Mouse (Mus musculus) limb, embryonic 15.5 days (tissue): ENCODE data around the gene Med25. TPM values are rescaled to one million over a fixed set of nuclear protein-coding genes. Genes with fewer than 3 reads are reported as not detected.
A peak's percentile ranks its signal among the peaks of the same experiment; 100 is the strongest.

Source experiments
- ATAC-seq: fragments of 200-750 bp; cut with Nextera tagmentation; 2 replicates; pipeline ENCODE4 v1.8.0; 2017; ENCODE audit warnings: low read depth, moderate TSS enrichment; ENCODE audit not compliant: insufficient number of reproducible peaks, low FRiP score, low TSS enrichment
- H3K27ac ChIP-seq: fragments of 300-500 bp; sonication (generic); 2 replicates; pipeline ENCODE4 v1.5.1; 2015; ENCODE audit warnings: moderate library complexity, mild to moderate bottlenecking, inconsistent platforms
- H3K27me3 ChIP-seq: fragments of 300-500 bp; sonication (generic); 2 replicates; pipeline ENCODE4 v1.6.1; 2015; ENCODE audit warnings: inconsistent platforms
- H3K36me3 ChIP-seq: fragments of 300-500 bp; sonication (generic); 2 replicates; pipeline ENCODE4 v1.6.1; 2015; ENCODE audit warnings: inconsistent platforms
- H3K4me1 ChIP-seq: fragments of 300-500 bp; sonication (generic); 2 replicates; pipeline ENCODE4 v1.6.1; 2015; ENCODE audit warnings: inconsistent platforms
- H3K4me2 ChIP-seq: fragments of 300-500 bp; sonication (generic); 2 replicates; pipeline ENCODE4 v1.6.1; 2015; ENCODE audit warnings: mild to moderate bottlenecking, inconsistent platforms
- H3K4me3 ChIP-seq: fragments of 300-500 bp; sonication (generic); 2 replicates; pipeline ENCODE4 v1.5.1; 2015; ENCODE audit warnings: mild to moderate bottlenecking, inconsistent platforms
- H3K9ac ChIP-seq: fragments of 300-500 bp; sonication (generic); 2 replicates; pipeline ENCODE4 v1.6.1; 2015; ENCODE audit warnings: inconsistent platforms
- H3K9me3 ChIP-seq: fragments of 300-500 bp; sonication (generic); 2 replicates; pipeline ENCODE4 v1.6.1; 2016; ENCODE audit warnings: inconsistent platforms
- WGBS: fragments of 180-500 bp; shearing (Covaris S2); methylation state at CpG from one replicate; pipeline ENCODE4 v1.1.7; 2015; 5-methylcytosine and 5-hydroxymethylcytosine counted together
- polyA plus RNA-seq: library from polyadenylated mRNA; unstranded; fragments of >200 nt; fragmentation: Nextera tagmentation; extraction: Ambion mirVana; gene quantifications from 2 replicates; pipeline ENCODE4 v1.2.1, GENCODE M21; 2015

The Med25 gene
- polyA plus RNA-seq, 1 experiment from 2014 or later, result 103 TPM

DNA sequence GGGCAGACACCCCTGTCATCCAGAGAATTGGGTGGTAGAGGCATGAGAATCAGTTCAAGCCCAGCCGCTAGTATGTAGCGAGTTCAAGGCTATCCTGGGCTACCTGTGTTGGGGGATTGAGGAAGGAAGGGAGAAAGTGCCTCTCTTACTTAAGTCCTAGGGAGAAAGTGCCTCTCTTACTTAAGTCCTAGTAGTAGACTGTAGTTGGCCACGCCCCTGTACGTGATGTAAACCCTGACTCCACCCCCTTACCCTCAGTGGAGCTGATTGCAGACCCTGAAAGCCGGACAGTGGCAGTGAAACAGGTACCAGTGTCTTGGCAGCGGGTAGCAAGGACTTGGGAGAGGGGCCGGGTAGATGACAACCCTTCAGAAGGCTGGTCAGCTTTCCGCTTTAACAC lies 34.6 kb downstream of the Med25 start:
- peak overlapping the region; percentile 91 for H3K4me2 ChIP-seq
- H3K4me3 ChIP-seq, result peak overlapping the region; percentile 68
- peaks cover 20% of the 10 kb centered on the region for H3K36me3 ChIP-seq
- ATAC-seq, result no peak
- H3K27ac ChIP-seq, result peak overlapping the region; percentile 95
- WGBS, result 28% methylated on average over 8 of the region's 8 CpGs
- peaks cover 66% of the 10 kb centered on the region for H3K4me1 ChIP-seq
- no peaks in the 10 kb centered on the region for H3K9me3 ChIP-seq
- peak overlapping the region; percentile 76; the same call in 1 of the 2 replicates for H3K9ac ChIP-seq
- H3K27me3 ChIP-seq, result no peaks in the 10 kb centered on the region

GRCm38 (mm10) chr7:44857042-44857552 lies 35.4 kb downstream of the Med25 start, which contains the start of gene Pnkp:
Gene Pnkp (plus strand): TSS chr7:44857139.
- peak within 1 kb of the TSS; percentile 91 for H3K4me2 ChIP-seq
- ATAC-seq, result peak; percentile 31
- no peaks in the 10 kb centered on the region for H3K9me3 ChIP-seq
- H3K4me1 ChIP-seq, result peaks cover 70% of the 10 kb centered on the region
- WGBS, result under 1% methylated on average over 32 of the region's 32 CpGs
- peak within 1 kb of the TSS; percentile 68 for H3K4me3 ChIP-seq
- peaks cover 20% of the 10 kb centered on the region for H3K36me3 ChIP-seq
- H3K9ac ChIP-seq, result peak within 1 kb of the TSS; percentile 76
- peak within 1 kb of the TSS; percentile 95 for H3K27ac ChIP-seq
- no peaks in the 10 kb centered on the region for H3K27me3 ChIP-seq

DNA sequence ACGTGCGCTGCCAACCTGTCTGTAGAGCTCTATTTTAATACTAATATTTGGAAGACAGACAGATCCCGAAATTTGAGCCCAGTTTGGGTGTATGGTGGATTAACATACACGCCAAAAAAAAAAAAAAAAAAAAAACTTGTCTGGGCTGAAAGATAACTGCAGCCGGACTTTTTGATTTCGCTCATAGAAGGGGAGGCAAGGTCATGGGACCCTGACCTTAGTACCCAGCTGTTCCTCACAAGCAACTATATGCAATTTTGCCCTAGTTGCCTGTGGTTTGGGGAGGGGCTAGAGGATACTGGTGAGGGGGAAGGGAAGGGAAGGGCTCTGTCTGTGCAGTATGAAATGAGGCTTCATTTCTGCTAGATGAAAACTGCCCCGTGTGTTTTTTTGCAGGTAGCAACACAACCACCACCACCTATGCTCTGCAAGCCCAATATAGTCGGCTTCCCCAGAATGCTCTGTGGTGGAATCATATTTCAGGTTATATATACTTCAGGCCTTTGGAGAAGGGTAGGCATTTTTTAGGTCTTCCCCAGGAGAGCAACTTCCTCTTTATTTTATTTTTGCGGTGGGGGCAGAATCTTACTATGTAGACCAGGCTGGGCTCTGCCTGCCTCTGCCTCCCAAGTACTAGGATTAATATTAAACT lies 36.1 kb downstream of the Med25 start:
- peaks cover 18% of the 10 kb centered on the region for H3K36me3 ChIP-seq
- peak overlapping the region; percentile 95 for H3K27ac ChIP-seq
- H3K4me2 ChIP-seq, result peak overlapping the region; percentile 91
- H3K27me3 ChIP-seq, result no peaks in the 10 kb centered on the region
- no peak for ATAC-seq
- peak overlapping the region; percentile 68 for H3K4me3 ChIP-seq
- H3K4me1 ChIP-seq, result peaks cover 74% of the 10 kb centered on the region
- no peaks in the 10 kb centered on the region for H3K9me3 ChIP-seq
- no peak overlapping the region for H3K9ac ChIP-seq
- WGBS, result 60% methylated on average over 9 of the region's 9 CpGs

- Histone ChIP-seq H3K27me3 (no peaks in the 10 kb centered on the region), H3K27ac (peak overlapping the region; percentile 93), H3K4me2 (peak overlapping the region; percentile 86), H3K36me3 (peaks cover 20% of the 10 kb centered on the region), H3K9me3 (no peaks in the 10 kb centered on the region), H3K4me3 (peak overlapping the region; percentile 48), H3K9ac (peak overlapping the region; percentile 51; the same call in 1 of the 2 replicates), H3K4me1 (peaks cover 73% of the 10 kb centered on the region)
- no peak for ATAC-seq
- WGBS, result 40% methylated on average over 10 of the region's 10 CpGs
Measured at GRCm38 (mm10) chr7:44855036-44855435, 37.5 kb downstream of the Med25 start.

DNA sequence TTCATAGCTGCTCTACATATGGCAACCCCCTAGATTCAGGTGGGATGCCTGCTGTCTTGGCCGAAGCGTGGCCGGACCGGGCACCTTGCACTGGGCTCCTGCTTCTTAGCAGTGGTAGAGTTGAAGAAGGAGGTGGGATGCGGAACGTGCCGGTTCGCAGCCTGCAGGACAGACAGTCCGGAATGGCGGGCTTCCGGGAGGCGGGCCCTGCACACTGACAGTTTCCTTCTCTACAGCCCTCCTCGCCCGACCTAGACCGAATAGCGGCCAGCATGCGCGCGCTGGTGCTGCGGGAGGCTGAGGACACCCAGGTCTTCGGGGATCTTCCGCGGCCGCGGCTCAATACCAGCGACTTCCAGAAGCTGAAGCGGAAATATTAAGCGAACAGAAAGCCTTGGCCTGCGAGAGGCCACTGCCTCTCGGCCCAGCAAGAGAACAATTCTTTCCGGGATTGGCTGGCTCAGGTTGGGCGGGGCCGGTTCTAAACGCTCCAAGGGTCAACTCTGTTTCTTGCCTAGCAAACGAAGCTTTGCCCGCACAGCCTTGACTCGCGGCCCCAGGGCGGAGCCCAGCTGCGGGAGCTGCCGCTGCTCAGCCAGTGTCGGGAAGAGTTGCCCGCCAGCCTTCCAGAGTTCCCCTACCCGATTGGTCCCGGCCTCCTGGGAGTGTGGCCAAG lies 38.0 kb downstream of the Med25 start:
- H3K36me3 ChIP-seq, result peaks cover 20% of the 10 kb centered on the region
- peak overlapping the region; percentile 93 for H3K27ac ChIP-seq
- no peaks in the 10 kb centered on the region for H3K9me3 ChIP-seq
- H3K4me1 ChIP-seq, result peaks cover 73% of the 10 kb centered on the region
- ATAC-seq, result peak; percentile 12
- H3K4me3 ChIP-seq, result peak overlapping the region; percentile 48
- H3K4me2 ChIP-seq, result peak overlapping the region; percentile 86
- no peaks in the 10 kb centered on the region for H3K27me3 ChIP-seq
- H3K9ac ChIP-seq, result peak overlapping the region; percentile 51
- 1% methylated on average over 45 of the region's 45 CpGs for WGBS

DNA sequence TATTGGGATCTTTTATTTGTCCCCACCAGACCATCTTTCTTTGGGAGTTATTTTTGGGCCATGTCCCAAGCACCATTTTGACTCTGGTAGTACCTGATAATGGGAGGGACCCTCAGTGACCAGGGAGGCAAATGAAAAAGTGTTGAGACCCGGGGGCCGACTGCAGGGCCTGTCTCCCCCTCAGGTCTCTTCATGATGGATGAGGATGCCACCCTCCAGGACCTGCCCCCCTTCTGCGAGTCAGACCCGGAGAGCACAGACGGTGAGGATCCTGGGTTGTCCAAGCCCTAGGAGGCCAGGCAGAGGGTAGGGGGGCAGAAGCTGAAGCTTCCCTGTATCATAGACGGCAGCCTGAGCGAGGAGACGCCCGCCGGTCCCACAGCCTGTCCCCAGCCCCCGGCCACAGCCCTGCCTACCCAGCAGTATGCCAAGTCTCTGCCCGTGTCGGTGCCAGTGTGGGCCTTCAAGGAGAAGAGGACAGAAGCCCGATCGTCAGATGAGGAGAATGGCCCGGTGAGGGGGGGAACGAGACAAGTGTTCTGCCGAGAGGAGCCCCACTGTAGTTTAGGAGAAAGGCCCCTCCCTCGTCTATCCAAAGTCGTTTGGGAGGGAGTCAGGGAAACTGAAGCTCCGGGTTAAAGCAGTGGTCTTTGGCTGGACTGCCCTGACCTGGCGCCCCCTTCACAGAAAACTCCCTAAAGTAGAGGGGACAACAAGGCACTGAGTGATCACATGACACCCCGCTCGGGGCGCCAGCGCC lies 38.7 kb downstream of the Med25 start:
- peaks cover 71% of the 10 kb centered on the region for H3K4me1 ChIP-seq

DNA sequence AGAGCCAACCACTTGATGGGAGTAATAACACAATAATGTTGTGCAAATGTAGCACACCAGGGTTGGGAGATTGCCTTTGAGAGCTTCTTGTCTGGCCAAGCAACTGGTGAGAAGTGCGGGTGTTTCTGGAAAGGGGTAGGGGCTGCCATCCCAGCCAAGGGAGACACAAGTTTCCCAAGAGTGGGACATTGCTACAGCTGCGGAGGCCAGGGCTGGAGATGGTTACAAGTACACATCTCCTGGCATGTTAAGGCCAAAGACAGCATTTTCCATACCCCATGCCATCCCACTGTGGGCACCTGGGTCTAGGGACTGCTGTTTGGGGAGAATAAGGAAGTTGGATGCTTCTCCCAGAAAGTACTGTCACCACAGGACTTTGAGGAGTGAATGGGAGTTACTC lies 39.4 kb downstream of the Med25 start:
- no peak for ATAC-seq
- Histone ChIP-seq H3K4me3 (no peak overlapping the region), H3K4me2 (no peak overlapping the region), H3K4me1 (peaks cover 66% of the 10 kb centered on the region), H3K27me3 (no peaks in the 10 kb centered on the region), H3K9ac (no peak overlapping the region), H3K9me3 (no peaks in the 10 kb centered on the region), H3K27ac (no peak overlapping the region), H3K36me3 (peaks cover 20% of the 10 kb centered on the region)
- WGBS, result 91% methylated on average over 2 of the region's 2 CpGs

More for the DNA sequence above, 38.7 kb downstream of the Med25 start:
- Histone ChIP-seq H3K4me2 (peak overlapping the region; percentile 86), H3K36me3 (peaks cover 20% of the 10 kb centered on the region), H3K27ac (peak overlapping the region; percentile 93), H3K27me3 (no peaks in the 10 kb centered on the region), H3K9me3 (no peaks in the 10 kb centered on the region), H3K9ac (peak overlapping the region; percentile 51), H3K4me3 (peak overlapping the region; percentile 48)
- ATAC-seq, result no peak
- 24% methylated on average over 26 of the region's 26 CpGs for WGBS

GRCm38 (mm10) chr7:44852259-44853027 lies 40.1 kb downstream of the Med25 start:
- Histone ChIP-seq H3K27ac (no peak overlapping the region), H3K36me3 (peaks cover 20% of the 10 kb centered on the region), H3K9ac (no peak overlapping the region), H3K27me3 (no peaks in the 10 kb centered on the region), H3K4me3 (no peak overlapping the region), H3K4me2 (no peak overlapping the region), H3K4me1 (peaks cover 66% of the 10 kb centered on the region), H3K9me3 (no peaks in the 10 kb centered on the region)
- 89% methylated on average over 35 of the region's 36 CpGs for WGBS
- ATAC-seq, result no peak

GRCm38 (mm10) chr7:44851625-44852234 lies 40.8 kb downstream of the Med25 start:
- Histone ChIP-seq H3K9ac (no peak overlapping the region), H3K9me3 (no peaks in the 10 kb centered on the region), H3K27me3 (no peaks in the 10 kb centered on the region), H3K27ac (no peak overlapping the region), H3K4me2 (no peak overlapping the region), H3K4me1 (peaks cover 69% of the 10 kb centered on the region), H3K4me3 (peak overlapping the region; percentile 72; the same call in 1 of the 2 replicates), H3K36me3 (peaks cover 23% of the 10 kb centered on the region)
- 88% methylated on average over 12 of the region's 12 CpGs for WGBS
- no peak for ATAC-seq

DNA sequence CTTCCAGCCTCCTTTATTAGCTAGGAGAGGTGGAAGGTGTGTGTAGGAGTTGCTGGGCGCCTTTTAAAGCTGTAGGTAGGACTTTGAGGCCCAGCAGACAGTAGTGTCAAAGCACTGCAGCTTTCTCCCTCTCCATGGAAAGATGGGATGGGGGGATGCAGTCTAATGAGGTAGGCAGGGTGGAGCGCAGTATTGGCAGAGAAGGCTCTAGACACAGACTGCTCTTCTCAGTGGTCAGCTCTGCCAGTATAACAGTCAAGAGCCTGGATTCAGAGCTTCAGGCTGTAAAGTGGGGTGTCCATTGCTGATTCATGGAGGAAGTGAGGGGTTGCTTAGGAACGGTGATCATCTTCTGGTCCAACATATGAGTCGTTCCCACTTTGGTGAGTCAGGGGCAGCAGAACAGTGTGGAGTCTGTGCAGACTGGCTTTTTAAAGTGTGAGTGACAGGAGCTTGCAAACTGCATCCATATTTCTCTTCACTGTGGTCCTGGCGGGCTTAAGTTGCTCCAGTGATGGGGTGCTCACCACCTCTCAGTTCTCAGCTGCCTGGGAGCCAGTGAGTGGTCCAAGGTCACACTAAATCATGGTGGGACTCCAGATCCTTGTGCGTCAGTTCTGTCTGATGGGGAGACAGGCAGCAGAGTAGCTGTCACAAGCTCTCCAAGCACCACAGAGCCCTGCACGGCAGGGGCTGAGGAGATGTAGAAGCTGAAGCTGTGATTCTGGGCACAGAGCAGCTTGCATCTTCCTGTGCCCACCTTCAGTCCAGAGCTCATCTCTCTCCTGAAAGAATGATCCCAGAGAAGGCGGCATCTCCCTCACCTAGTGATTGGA lies 41.5 kb downstream of the Med25 start:
- no peak for ATAC-seq
- peak overlapping the region; percentile 72 for H3K4me3 ChIP-seq
- H3K4me1 ChIP-seq, result peaks cover 66% of the 10 kb centered on the region
- H3K36me3 ChIP-seq, result peaks cover 30% of the 10 kb centered on the region
- 76% methylated on average over 8 of the region's 8 CpGs for WGBS
- H3K27ac ChIP-seq, result peak overlapping the region; percentile 100
- H3K27me3 ChIP-seq, result no peaks in the 10 kb centered on the region
- H3K4me2 ChIP-seq, result peak overlapping the region; percentile 84
- no peaks in the 10 kb centered on the region for H3K9me3 ChIP-seq
- peak overlapping the region; percentile 64 for H3K9ac ChIP-seq
